Mouse (Mus musculus) brain, embryonic 14.5 days (tissue): ENCODE results near the gene Rabep1.

Experiments used
- CTCF ChIP-seq: fragments of 200-500 bp; IDR thresholded peaks from 2 replicates; pipeline ENCODE4 v1.5.1; 2012; ENCODE audit warnings: inconsistent platforms, mild to moderate bottlenecking, moderate library complexity, borderline replicate concordance; ENCODE audit not compliant: insufficient read depth, insufficient read length; ENCODE audit errors: extremely low read depth
- POLR2A ChIP-seq: fragments of 200-500 bp; IDR thresholded peaks from 2 replicates; pipeline ENCODE4 v1.6.1; 2012; ENCODE audit warnings: mild to moderate bottlenecking, inconsistent platforms, borderline replicate concordance; ENCODE audit not compliant: poor library complexity, insufficient read depth, insufficient read length, severe bottlenecking; ENCODE audit errors: extremely low read depth

GRCm38 (mm10) chr11:70844559-70845456, at the start of gene Rabep1:
- TF ChIP-seq CTCF = no peak
- TF ChIP-seq POLR2A = peak; percentile 83; the same call in 1 of the 2 replicates
